Mouse (Mus musculus) limb, embryonic 14.5 days (tissue): ENCODE measurements at regions not wholly inside any gene's neighbourhood (a gene's known extent, or its start where the extent isn't known, plus 50 kb on each side); places are given as distances from the start of the nearest gene placed in this dataset.

ENCODE experiments used
- ATAC-seq: fragments of 200-750 bp; cut with Nextera tagmentation; 2 replicates; pipeline ENCODE4 v1.8.0; 2017; ENCODE audit warnings: low read depth, moderate number of reproducible peaks, moderate TSS enrichment; ENCODE audit not compliant: low FRiP score
- DNase-seq: peaks from one replicate; pipeline ENCODE4 v3.0.0-alpha.2; 2015; ENCODE audit warnings: low spot score
- H3K27ac ChIP-seq: fragments of 300-500 bp; sonication (generic); replicated peaks from 2 replicates; pipeline ENCODE4 v1.5.1; 2014; ENCODE audit warnings: low read depth, mild to moderate bottlenecking, low read length, moderate library complexity, mixed read lengths
- H3K27me3 ChIP-seq: fragments of 300-500 bp; sonication (generic); 2 replicates; pipeline ENCODE4 v1.6.1; 2014; ENCODE audit warnings: low read length, mixed read lengths; ENCODE audit not compliant: control insufficient read depth, insufficient read depth
- H3K36me3 ChIP-seq: fragments of 300-500 bp; sonication (generic); 2 replicates; pipeline ENCODE4 v1.6.1; 2014; ENCODE audit warnings: mild to moderate bottlenecking, low read length, moderate library complexity, mixed read lengths; ENCODE audit not compliant: control insufficient read depth, insufficient read depth
- H3K4me1 ChIP-seq: fragments of 300-500 bp; sonication (generic); 2 replicates; pipeline ENCODE4 v1.6.1; 2014; ENCODE audit warnings: antibody characterized with exemption, low read length, mixed read lengths; ENCODE audit not compliant: control insufficient read depth, insufficient read depth
- H3K4me2 ChIP-seq: fragments of 300-500 bp; sonication (generic); replicated peaks from 2 replicates; pipeline ENCODE4 v1.6.1; 2014; ENCODE audit warnings: low read depth, mild to moderate bottlenecking, low read length, moderate library complexity; ENCODE audit not compliant: severe bottlenecking
- H3K4me3 ChIP-seq: fragments of 300-500 bp; sonication (generic); replicated peaks from 2 replicates; pipeline ENCODE4 v1.5.1; 2014; ENCODE audit warnings: low read length
- H3K9ac ChIP-seq: fragments of 300-500 bp; sonication (generic); 2 replicates; pipeline ENCODE4 v1.6.1; 2014; ENCODE audit warnings: mild to moderate bottlenecking, low read depth, low read length, moderate library complexity; ENCODE audit not compliant: severe bottlenecking
- H3K9me3 ChIP-seq: fragments of 300-500 bp; sonication (generic); 2 replicates; pipeline ENCODE4 v1.6.1; 2016; ENCODE audit warnings: low read length; ENCODE audit not compliant: control insufficient read depth
- POLR2A ChIP-seq: fragments of 200-500 bp; IDR thresholded peaks from 2 replicates; pipeline ENCODE4 v1.8.0; 2012; ENCODE audit warnings: inconsistent platforms, mild to moderate bottlenecking, moderate library complexity, borderline replicate concordance; ENCODE audit not compliant: insufficient read depth, insufficient read length; ENCODE audit errors: extremely low read depth
- WGBS: fragments of 180-500 bp; shearing (Covaris S2); extraction: QIAGEN DNeasy Blood & Tissue Kit; methylation state at CpG from one replicate; pipeline ENCODE4 v1.1.7; 2014; 5-methylcytosine and 5-hydroxymethylcytosine counted together

GRCm38 (mm10) chr1:64445919-64446318 is 86.5 kb upstream of the Creb1 start:
- no peak overlapping the region for H3K4me3 ChIP-seq
- TF ChIP-seq POLR2A, result no peak
- DNase-seq, result peak; percentile 89
- H3K27ac ChIP-seq, result no peak overlapping the region
- no peaks in the 10 kb centered on the region for H3K27me3 ChIP-seq
- no peak overlapping the region; the same call in 1 of the 2 replicates for H3K4me2 ChIP-seq
- no peaks in the 10 kb centered on the region for H3K36me3 ChIP-seq
- ATAC-seq, result peak; percentile 75; the same call in 1 of the 2 replicates
- WGBS, result 3% methylated on average over 13 of the region's 13 CpGs
- no peaks in the 10 kb centered on the region for H3K4me1 ChIP-seq
- no peak overlapping the region for H3K9ac ChIP-seq
- H3K9me3 ChIP-seq, result no peaks in the 10 kb centered on the region

GRCm38 (mm10) chr1:64443436-64443835 is 89.0 kb upstream of the Creb1 start:
- H3K4me1 ChIP-seq, result no peaks in the 10 kb centered on the region
- H3K27me3 ChIP-seq, result no peaks in the 10 kb centered on the region
- no peak overlapping the region for H3K4me3 ChIP-seq
- DNase-seq (no peak), ATAC-seq (no peak)
- no peak overlapping the region for H3K27ac ChIP-seq
- TF ChIP-seq POLR2A, result no peak
- no peaks in the 10 kb centered on the region for H3K36me3 ChIP-seq
- 79% methylated on average over 6 of the region's 6 CpGs for WGBS
- H3K9ac ChIP-seq, result no peak overlapping the region
- H3K9me3 ChIP-seq, result no peaks in the 10 kb centered on the region
- H3K4me2 ChIP-seq, result no peak overlapping the region

GRCm38 (mm10) chr1:64442179-64442874 is 90.1 kb upstream of the Creb1 start:
- TF ChIP-seq POLR2A, result no peak
- ATAC-seq (no peak), DNase-seq (no peak)
- H3K27ac ChIP-seq, result no peak overlapping the region
- WGBS, result 73% methylated on average over 9 of the region's 9 CpGs
- H3K36me3 ChIP-seq, result no peaks in the 10 kb centered on the region
- H3K4me3 ChIP-seq, result no peak overlapping the region
- no peaks in the 10 kb centered on the region for H3K27me3 ChIP-seq
- H3K9me3 ChIP-seq, result no peaks in the 10 kb centered on the region
- no peak overlapping the region for H3K9ac ChIP-seq
- H3K4me2 ChIP-seq, result no peak overlapping the region
- no peaks in the 10 kb centered on the region for H3K4me1 ChIP-seq

DNA sequence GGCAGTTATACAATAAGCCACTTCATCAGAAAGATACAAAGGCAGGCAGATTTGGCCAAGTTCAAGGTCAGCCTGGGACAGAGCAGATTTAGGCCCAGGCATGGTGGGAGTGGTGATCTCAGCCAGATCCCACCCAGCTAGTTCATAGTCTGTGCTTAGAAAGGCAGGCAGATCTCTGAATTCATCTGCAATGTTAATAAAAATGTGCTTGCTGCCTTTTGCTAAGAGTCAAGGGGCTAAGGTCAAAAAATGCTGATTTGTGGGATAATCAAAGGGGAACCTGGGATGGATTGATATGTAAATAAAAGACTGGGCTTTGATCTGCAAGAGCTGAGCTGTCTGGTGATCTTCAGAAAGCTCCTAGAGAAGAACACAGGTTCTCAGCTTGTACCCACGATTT is 109.2 kb upstream of the Creb1 start:
- H3K4me3 ChIP-seq, result no peak overlapping the region
- 59% methylated on average over 1 of the region's 1 CpGs for WGBS
- ATAC-seq, result no peak

DNA sequence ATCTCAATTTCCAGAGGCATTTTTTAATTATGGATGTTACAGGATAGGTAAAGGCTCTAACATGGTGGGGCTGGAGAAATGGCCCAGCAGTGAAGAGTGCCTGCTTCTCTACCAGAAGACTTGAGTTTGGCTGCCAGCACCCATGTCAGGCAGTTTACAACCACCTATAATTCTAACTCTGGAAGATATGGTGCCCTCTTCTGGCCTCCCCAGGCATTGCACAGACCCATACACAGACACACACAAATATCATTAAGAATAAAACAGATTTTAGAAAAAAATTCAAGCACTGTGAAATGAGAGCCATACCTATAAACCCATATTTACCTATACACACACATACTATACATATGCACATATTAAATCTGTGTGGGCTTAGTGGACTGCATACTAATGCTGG is 113.9 kb upstream of the Creb1 start:
- DNase-seq (peak; percentile 2), ATAC-seq (no peak)
- no peak for TF ChIP-seq POLR2A
- Histone ChIP-seq H3K27me3 (no peaks in the 10 kb centered on the region), H3K9ac (no peak overlapping the region), H3K4me1 (no peaks in the 10 kb centered on the region), H3K4me2 (no peak overlapping the region), H3K4me3 (no peak overlapping the region), H3K9me3 (no peaks in the 10 kb centered on the region), H3K27ac (no peak overlapping the region), H3K36me3 (no peaks in the 10 kb centered on the region)

More for the DNA sequence above, 109.2 kb upstream of the Creb1 start:
- Histone ChIP-seq H3K27me3 (no peaks in the 10 kb centered on the region), H3K4me1 (no peaks in the 10 kb centered on the region), H3K36me3 (no peaks in the 10 kb centered on the region), H3K9me3 (no peaks in the 10 kb centered on the region), H3K27ac (no peak overlapping the region), H3K9ac (no peak overlapping the region), H3K4me2 (no peak overlapping the region)
- peak; percentile 2 for DNase-seq
- TF ChIP-seq POLR2A, result no peak
